Mouse (Mus musculus) liver, embryonic 16.5 days (tissue): ENCODE results near the gene Mgll. TPM values are rescaled to one million over a fixed set of nuclear protein-coding genes. Genes with fewer than 3 reads are reported as not detected.
A peak's percentile ranks its signal among the peaks of the same experiment; 100 is the strongest.

Source experiments
- ATAC-seq: fragments of 200-750 bp; cut with Nextera tagmentation; 2 replicates; pipeline ENCODE4 v1.8.0; 2017; ENCODE audit warnings: low read depth, mild to moderate bottlenecking, moderate number of reproducible peaks, moderate library complexity
- H3K27ac ChIP-seq: fragments of 300-500 bp; sonication (generic); 2 replicates; pipeline ENCODE4 v1.5.1; 2014; ENCODE audit warnings: mild to moderate bottlenecking, low read length
- H3K27me3 ChIP-seq: fragments of 300-500 bp; sonication (generic); 2 replicates; pipeline ENCODE4 v1.6.1; 2014; ENCODE audit warnings: low read depth, low read length, mixed read lengths; ENCODE audit not compliant: control insufficient read depth, insufficient read depth
- H3K36me3 ChIP-seq: fragments of 300-500 bp; sonication (generic); 2 replicates; pipeline ENCODE4 v1.6.1; 2014; ENCODE audit warnings: mild to moderate bottlenecking; ENCODE audit not compliant: control insufficient read depth, insufficient read depth
- H3K4me1 ChIP-seq: fragments of 300-500 bp; sonication (generic); 2 replicates; pipeline ENCODE4 v1.6.1; 2014; ENCODE audit warnings: low read depth, low read length, mixed read lengths; ENCODE audit not compliant: control insufficient read depth
- H3K4me2 ChIP-seq: fragments of 300-500 bp; sonication (generic); 2 replicates; pipeline ENCODE4 v1.6.1; 2014; ENCODE audit warnings: low read depth, low read length, mixed read lengths
- H3K4me3 ChIP-seq: fragments of 300-500 bp; sonication (generic); 2 replicates; pipeline ENCODE4 v1.5.1; 2014; ENCODE audit warnings: low read depth, mild to moderate bottlenecking, low read length
- H3K9ac ChIP-seq: fragments of 300-500 bp; sonication (generic); 2 replicates; pipeline ENCODE4 v1.6.1; 2014; ENCODE audit warnings: low read depth, low read length
- H3K9me3 ChIP-seq: fragments of 300-500 bp; sonication (generic); replicated peaks from 2 replicates; pipeline ENCODE4 v1.6.1; 2016; ENCODE audit warnings: low read length; ENCODE audit not compliant: control insufficient read depth
- WGBS: fragments of 180-500 bp; shearing (Covaris S2); extraction: QIAGEN DNeasy Blood & Tissue Kit; methylation state at CpG from one replicate; pipeline ENCODE4 v1.1.7; 2014; ENCODE audit not compliant: insufficient replicate concordance; 5-methylcytosine and 5-hydroxymethylcytosine counted together
- polyA plus RNA-seq: library from polyadenylated mRNA; unstranded; fragments of >200 nt; fragmentation: Nextera tagmentation; extraction: Ambion mirVana; gene quantifications from 2 replicates; pipeline ENCODE4 v1.2.1, GENCODE M21; 2015

The Mgll gene
- polyA plus RNA-seq, 1 experiment from 2014 or later, result 62.3 TPM

- H3K27ac ChIP-seq, result no peak overlapping the region
- no peak overlapping the region for H3K4me2 ChIP-seq
- no peak for ATAC-seq
- no peak overlapping the region for H3K9ac ChIP-seq
- H3K4me1 ChIP-seq, result peaks cover 55% of the 10 kb centered on the region
- H3K4me3 ChIP-seq, result no peak overlapping the region
- 86% methylated on average over 12 of the region's 12 CpGs for WGBS
- no peaks in the 10 kb centered on the region for H3K9me3 ChIP-seq
- no peaks in the 10 kb centered on the region for H3K27me3 ChIP-seq
- peaks cover 39% of the 10 kb centered on the region for H3K36me3 ChIP-seq
Measured at GRCm38 (mm10) chr6:88837999-88838398, 113.8 kb downstream of the Mgll start.

DNA sequence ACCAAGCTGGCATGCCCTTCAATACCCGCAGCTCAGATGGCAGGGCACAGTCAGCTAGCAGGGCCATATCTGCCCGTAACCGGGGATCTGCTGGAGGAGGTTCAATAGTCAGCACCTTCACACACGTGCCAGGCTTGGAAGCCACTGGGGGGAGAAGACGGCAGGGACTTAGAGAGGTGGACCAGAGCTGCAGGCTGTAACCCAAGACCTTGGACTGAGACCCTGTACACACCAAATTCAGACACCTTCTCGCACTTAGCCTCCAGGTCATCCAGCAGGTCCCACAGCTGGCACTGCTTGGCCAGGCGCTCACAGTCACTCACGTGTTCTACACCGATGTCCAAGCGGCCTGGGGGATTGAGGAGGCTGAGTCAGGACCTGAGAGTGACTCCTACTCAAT, 114.4 kb downstream of the Mgll start:
- Histone ChIP-seq H3K4me2 (no peak overlapping the region), H3K4me3 (no peak overlapping the region), H3K4me1 (peaks cover 54% of the 10 kb centered on the region), H3K27ac (no peak overlapping the region), H3K36me3 (peaks cover 39% of the 10 kb centered on the region), H3K9me3 (no peaks in the 10 kb centered on the region), H3K9ac (no peak overlapping the region), H3K27me3 (no peaks in the 10 kb centered on the region)
- no peak for ATAC-seq
- WGBS, result 84% methylated on average over 10 of the region's 10 CpGs

GRCm38 (mm10) chr6:88839135-88839970, 115.1 kb downstream of the Mgll start:
- H3K27me3 ChIP-seq, result no peaks in the 10 kb centered on the region
- H3K27ac ChIP-seq, result no peak overlapping the region; the same call in 1 of the 2 replicates
- 0 out of 2 replicates have a peak overlapping the region, but pooled peaks have one; percentile 99 for H3K4me2 ChIP-seq
- peaks cover 47% of the 10 kb centered on the region for H3K4me1 ChIP-seq
- H3K9ac ChIP-seq, result no peak overlapping the region
- WGBS, result 87% methylated on average over 26 of the region's 26 CpGs
- no peaks in the 10 kb centered on the region for H3K9me3 ChIP-seq
- ATAC-seq, result no peak
- H3K4me3 ChIP-seq, result no peak overlapping the region
- H3K36me3 ChIP-seq, result peaks cover 39% of the 10 kb centered on the region

GRCm38 (mm10) chr6:88840211-88840610, 116.0 kb downstream of the Mgll start:
- Histone ChIP-seq H3K27ac (no peak overlapping the region; the same call in 1 of the 2 replicates), H3K4me1 (peaks cover 39% of the 10 kb centered on the region), H3K36me3 (peaks cover 39% of the 10 kb centered on the region), H3K9ac (peak overlapping the region; percentile 89), H3K4me3 (peak overlapping the region; percentile 77), H3K27me3 (no peaks in the 10 kb centered on the region), H3K9me3 (no peaks in the 10 kb centered on the region), H3K4me2 (peak overlapping the region; percentile 99)
- 73% methylated on average over 3 of the region's 3 CpGs for WGBS
- ATAC-seq, result no peak

DNA sequence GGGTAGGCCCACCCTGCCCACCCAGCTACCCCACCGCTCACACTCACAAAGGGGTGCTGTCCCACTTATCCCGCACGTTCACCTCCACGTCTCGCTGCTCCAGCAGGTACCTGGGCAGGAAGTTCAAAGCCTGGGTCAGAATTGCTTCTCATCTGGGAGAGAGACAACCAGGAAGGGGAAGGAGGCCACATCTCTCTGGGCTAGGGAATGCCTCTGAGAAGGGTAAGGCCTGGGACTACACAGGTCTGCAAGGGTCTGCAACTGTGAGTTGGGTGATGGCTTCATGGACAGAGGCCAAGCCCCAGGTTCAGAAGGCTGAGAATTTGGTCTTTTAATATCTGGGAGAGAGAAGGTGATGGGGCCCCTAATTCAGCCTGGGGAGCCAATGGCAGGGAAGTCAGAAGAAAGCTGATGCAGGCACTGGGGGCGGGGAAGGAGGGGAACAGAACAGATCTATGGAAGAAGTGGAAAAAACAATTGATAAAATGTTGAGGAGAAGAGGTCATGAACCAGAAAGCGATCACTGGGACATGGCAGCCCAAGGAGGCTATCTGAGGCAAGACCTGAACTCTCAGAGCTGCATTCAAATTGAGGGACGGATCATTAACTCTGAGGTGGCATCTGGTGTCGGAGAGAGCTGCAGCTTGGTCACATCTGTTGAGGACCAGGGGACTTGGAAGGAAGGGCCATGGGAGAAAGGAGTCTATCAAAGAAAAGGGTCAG, 116.7 kb downstream of the Mgll start:
- Histone ChIP-seq H3K4me3 (peak overlapping the region; percentile 77), H3K27me3 (no peaks in the 10 kb centered on the region), H3K4me2 (peak overlapping the region; percentile 99), H3K9me3 (no peaks in the 10 kb centered on the region), H3K27ac (peak overlapping the region; percentile 98), H3K9ac (peak overlapping the region; percentile 89), H3K36me3 (peaks cover 37% of the 10 kb centered on the region), H3K4me1 (peaks cover 31% of the 10 kb centered on the region)
- no peak for ATAC-seq
- 49% methylated on average over 9 of the region's 9 CpGs for WGBS

GRCm38 (mm10) chr6:88841514-88841780, 117.2 kb downstream of the Mgll start:
- H3K4me2 ChIP-seq, result peak overlapping the region; percentile 99
- under 1% methylated on average over 22 of the region's 22 CpGs for WGBS
- peaks cover 27% of the 10 kb centered on the region for H3K4me1 ChIP-seq
- peak; percentile 12 for ATAC-seq
- H3K9ac ChIP-seq, result peak overlapping the region; percentile 89
- peak overlapping the region; percentile 98 for H3K27ac ChIP-seq
- H3K9me3 ChIP-seq, result no peaks in the 10 kb centered on the region
- H3K27me3 ChIP-seq, result no peaks in the 10 kb centered on the region
- peaks cover 32% of the 10 kb centered on the region for H3K36me3 ChIP-seq
- peak overlapping the region; percentile 77 for H3K4me3 ChIP-seq

- H3K4me3 ChIP-seq, result peak within 1 kb of the TSS; percentile 77
- H3K9me3 ChIP-seq, result no peaks in the 10 kb centered on the region
- peak within 1 kb of the TSS; percentile 99 for H3K4me2 ChIP-seq
- under 1% methylated on average over 72 of the region's 72 CpGs for WGBS
- H3K9ac ChIP-seq, result peak within 1 kb of the TSS; percentile 89
- H3K36me3 ChIP-seq, result peaks cover 27% of the 10 kb centered on the region
- ATAC-seq, result peak; percentile 90
- peaks cover 25% of the 10 kb centered on the region for H3K4me1 ChIP-seq
- H3K27ac ChIP-seq, result peak within 1 kb of the TSS; percentile 98
- no peaks in the 10 kb centered on the region for H3K27me3 ChIP-seq
Measured at GRCm38 (mm10) chr6:88841781-88842689, 117.8 kb downstream of the Mgll start, which contains the start of gene Abtb1. TSS of gene Abtb1 (minus strand) at chr6:88841984.

GRCm38 (mm10) chr6:88842731-88843151, 118.5 kb downstream of the Mgll start:
- WGBS, result 2% methylated on average over 32 of the region's 32 CpGs
- H3K27ac ChIP-seq, result peak overlapping the region; percentile 98
- peak overlapping the region; percentile 89 for H3K9ac ChIP-seq
- H3K36me3 ChIP-seq, result peaks cover 20% of the 10 kb centered on the region
- H3K4me3 ChIP-seq, result peak overlapping the region; percentile 77
- ATAC-seq, result no peak
- no peaks in the 10 kb centered on the region for H3K27me3 ChIP-seq
- peaks cover 25% of the 10 kb centered on the region for H3K4me1 ChIP-seq
- peak overlapping the region; percentile 99 for H3K4me2 ChIP-seq
- H3K9me3 ChIP-seq, result no peaks in the 10 kb centered on the region
